Mouse (Mus musculus): ENCODE results near the gene Mocs3.

Mocs3 gene

GRCm38 (mm10) chr2:168230026-168230728 lies at the start of gene Mocs3, which contains the start of the genes Gm20716 and Dpm1:
Gene Mocs3 (plus strand): TSS chr2:168230622.
Gene Gm20716 (minus strand): TSS chr2:168230364.
Gene Dpm1 (minus strand): TSS chr2:168230591.
- peak; percentile 86 for DNase-seq (ENCODE audit: low read depth, low spot score)

GRCm38 (mm10) chr2:168191856-168192255 lies 38.6 kb upstream of the Mocs3 start:
- no peak for DNase-seq (ENCODE audit: low read depth, low spot score)

- DNase-seq (ENCODE audit: low read depth, low spot score) = no peak
These were observed 36.7 kb upstream of the Mocs3 start for GRCm38 (mm10) chr2:168193685-168194084.

GRCm38 (mm10) chr2:168195721-168196120 lies 34.7 kb upstream of the Mocs3 start:
- no peak for DNase-seq (ENCODE audit: low read depth, low spot score)

GRCm38 (mm10) chr2:168198421-168198820 lies 32.0 kb upstream of the Mocs3 start:
- DNase-seq (ENCODE audit: low read depth, low spot score) = no peak

DNA sequence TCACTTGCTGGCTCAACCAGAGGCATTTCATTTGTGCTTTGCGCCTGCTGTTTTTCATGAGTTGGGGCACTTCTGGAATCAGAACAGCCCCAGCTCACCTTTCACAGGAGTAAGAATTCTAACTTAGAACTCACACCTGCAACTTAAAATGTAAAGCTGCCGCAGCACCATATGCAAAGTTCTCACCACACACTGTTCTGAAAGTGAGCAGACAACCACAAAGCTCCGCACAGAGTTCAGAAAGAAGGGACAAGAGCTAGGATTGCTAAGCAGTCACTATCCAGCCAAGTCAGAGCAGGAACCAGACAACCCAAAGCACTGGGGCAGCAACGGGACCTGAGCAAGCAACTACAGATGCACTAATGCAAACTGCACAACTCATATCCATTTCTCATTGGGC lies 30.9 kb upstream of the Mocs3 start:
- no peak for DNase-seq (ENCODE audit: low read depth, low spot score)

GRCm38 (mm10) chr2:168200014-168200691 lies 30.3 kb upstream of the Mocs3 start:
- no peak for DNase-seq (ENCODE audit: low read depth, low spot score)

DNA sequence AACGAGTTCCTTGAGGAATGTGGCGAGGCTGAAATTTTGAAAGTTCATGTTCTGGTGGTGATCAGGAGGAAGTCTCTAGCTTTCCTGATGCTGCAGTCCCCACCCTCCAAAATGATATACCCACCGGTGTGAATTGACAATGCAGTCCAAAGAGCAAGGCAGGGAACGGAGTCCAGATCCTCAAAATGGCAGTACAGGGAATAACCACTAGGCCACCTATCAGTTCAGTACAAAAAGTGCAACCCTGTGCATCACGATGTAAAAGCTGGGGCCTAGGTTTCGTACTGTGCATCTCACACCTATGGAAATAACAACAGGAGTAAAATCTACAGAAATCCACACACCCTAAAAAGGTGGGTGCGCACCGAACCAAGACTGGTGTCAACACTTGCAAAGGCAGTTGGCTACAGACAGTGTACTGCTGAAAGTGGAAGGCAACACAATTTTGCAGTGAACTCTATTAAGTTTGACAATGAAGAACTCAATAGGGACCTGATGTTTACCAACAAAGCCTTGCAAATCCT lies 25.9 kb upstream of the Mocs3 start:
- no peak for DNase-seq (ENCODE audit: low read depth, low spot score)

- DNase-seq (ENCODE audit: low read depth, low spot score) = peak; percentile 86
These were observed 25.2 kb upstream of the Mocs3 start for GRCm38 (mm10) chr2:168205265-168205664.

DNA sequence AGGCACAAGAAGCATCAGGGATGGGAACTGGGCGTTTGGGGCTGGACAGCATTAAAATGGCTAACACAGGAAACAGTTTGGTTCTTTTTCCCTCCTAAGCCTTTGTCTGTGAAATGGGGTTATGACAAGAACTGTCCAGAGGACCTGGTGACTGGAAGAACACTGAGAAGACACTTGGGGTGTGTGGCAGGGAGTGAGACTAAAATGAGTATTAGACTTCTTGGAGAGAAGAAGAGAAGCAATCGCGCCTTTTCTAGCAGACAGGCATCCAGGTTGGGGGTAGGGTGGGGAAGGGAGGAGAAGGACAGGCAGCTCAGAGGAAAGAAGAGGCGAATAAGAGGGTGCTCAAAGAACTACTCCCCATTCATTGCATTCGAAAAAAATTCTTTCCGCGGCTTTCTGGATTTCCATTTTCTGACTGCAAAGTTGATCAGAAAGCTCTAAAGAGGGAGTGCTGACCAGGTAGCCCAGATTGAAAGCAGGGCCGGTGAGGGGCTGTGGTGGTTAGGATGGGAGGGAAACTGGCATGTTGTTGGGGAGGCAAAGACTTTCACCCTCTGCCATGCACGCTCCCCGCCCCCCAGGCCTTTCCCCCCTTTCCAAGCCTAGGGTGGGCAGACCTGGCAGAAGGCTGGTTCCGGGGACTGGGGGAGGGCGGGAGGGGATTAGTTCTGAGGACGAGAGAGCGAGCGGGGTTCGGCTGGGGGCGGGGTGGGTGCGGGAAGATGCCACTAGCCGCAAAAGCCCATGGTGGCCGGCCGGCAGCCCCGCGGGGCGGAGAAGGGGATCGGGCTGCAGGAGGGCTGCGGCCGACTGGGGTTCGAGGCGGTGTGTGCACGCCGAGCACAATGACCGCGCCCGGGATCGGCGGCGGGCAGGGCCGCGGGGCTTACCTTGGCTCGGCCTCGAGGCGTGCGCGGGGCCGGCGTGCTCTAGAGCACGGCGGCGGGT lies 24.5 kb upstream of the Mocs3 start:
- DNase-seq (ENCODE audit: low read depth, low spot score) = peak; percentile 32

DNA sequence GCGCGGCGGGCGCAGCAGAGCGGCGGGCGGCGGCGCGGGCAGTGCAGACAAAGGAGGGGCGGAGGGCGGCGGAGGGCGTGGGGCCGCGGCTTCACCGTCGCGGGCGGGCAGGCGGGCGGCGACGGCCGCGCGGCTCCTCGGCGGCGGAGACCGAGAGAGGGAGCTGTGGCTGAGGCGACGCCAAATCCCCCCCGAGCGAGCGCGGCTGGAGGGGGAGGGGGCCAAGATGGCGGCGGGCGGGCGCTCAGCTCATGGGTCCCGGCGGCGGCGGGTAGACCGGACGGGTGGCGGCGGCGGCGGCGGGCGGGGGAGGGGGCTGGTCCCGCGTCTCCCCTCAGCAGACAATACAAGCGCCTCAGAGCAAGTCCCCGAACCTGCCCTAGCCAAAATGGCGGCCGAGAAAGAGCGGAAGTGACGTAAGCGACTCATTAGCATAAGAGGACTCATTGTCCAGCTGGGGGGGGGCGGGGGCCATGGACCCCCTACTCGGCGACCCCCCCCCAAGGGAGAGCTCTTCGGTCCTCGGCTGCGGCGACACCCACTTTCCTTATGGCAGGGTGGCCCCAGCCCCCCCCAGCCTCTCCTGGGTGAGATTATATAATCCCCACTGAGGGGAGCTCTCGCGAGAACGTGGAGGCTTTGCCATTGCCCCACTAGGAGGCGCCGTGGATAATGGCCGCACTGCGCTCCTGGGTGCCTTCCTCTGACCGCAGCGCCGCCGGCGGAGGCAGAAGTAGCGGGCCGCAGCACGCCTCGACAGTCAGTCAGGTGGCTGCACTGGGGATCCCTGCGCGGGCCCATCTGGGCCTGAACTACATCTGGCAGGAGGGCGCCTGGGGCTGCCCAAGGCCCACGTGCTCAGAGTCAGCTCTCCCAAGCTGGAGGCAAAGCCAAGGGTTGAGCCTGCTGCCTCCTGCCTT lies 23.4 kb upstream of the Mocs3 start, which contains the start of gene Adnp:
Adnp (minus strand) TSS at position 388 of the 920 bp plus-strand sequence.
- DNase-seq (ENCODE audit: low read depth, low spot score) = peak; percentile 97

DNA sequence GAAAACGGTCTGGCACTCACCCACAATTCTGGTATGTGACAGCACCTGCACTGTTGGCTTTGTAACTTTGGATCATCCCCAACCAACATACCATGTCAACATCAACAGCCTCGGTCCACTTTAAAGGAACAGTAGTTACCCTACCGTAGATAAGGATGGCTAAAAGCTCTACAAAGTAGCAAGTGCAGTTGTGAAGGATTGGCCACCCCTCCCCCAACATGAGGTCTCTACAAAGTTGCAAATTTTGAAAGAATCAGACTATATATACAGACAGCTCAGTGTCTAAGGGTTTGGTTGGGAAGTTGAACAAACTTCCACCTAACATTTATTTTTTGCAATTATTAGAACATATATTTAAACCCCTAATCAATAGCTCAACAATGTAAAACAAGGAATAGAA lies 22.5 kb upstream of the Mocs3 start:
- no peak for DNase-seq (ENCODE audit: low read depth, low spot score)

GRCm38 (mm10) chr2:168213788-168214397 lies 16.5 kb upstream of the Mocs3 start:
- DNase-seq (ENCODE audit: low read depth, low spot score) = no peak

GRCm38 (mm10) chr2:168223326-168223725 lies 7.1 kb upstream of the Mocs3 start:
- DNase-seq (ENCODE audit: low read depth, low spot score) = no peak

DNA sequence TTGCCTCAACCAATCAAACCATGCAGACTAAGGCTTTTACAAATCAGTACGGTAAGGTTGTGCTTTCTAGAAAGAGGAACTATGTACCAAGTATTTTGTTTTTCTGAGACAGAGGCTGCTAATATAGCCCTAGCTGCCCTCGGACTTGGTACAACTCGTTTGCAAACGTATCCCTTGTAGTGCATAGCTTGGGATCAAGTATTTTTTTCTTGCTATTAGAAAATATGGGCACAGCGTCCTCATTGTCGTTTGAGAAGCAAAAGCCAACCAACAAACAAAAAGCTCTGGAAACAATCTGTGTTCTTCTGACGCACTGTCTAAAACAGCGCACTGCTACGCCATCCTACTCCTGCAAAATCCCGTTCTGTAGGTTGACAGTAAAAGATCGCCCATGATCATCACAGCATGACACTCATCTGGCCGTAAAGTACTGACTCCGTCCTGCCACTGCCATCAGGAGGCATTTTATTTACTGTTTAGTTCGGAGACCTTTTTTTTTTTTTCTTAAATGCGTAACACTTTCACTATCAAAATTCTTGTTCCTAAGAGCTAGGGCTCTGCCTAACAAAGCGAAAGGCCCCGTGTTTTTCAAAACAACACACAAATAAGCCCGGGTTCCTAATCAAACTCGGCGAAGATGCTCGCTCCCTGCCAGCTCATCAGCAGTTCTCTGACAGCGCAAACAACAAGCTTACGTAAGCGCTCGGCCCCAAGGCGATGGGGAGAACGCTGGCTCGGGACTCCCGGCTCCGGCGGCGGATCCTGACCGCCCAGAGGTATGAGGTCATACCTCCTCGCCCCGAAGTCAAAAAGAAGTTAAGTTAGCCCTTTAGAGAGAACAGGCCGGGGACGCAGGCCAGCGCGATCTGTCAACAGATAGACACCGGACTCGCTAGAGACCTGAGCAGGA lies 1.1 kb upstream of the Mocs3 start:
- no peak for DNase-seq (ENCODE audit: low read depth, low spot score)

GRCm38 (mm10) chr2:168230773-168231470 lies 500 bp downstream of the Mocs3 start:
- no peak for DNase-seq (ENCODE audit: low read depth, low spot score)

DNA sequence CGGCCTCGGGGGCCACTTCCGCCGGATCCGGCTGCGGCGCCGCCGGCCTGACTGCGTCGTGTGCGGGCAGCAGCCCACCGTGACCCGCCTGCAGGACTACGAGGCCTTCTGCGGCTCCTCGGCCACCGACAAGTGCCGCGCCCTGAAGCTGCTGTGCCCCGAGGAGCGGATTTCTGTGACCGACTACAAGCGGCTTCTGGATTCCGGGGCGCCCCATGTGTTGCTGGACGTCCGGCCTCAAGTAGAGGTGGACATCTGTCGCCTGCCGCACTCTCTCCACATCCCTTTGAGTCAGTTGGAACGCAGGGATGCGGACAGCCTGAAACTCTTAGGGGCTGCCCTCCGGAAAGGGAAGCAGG lies 1.0 kb downstream of the Mocs3 start:
- no peak for DNase-seq (ENCODE audit: low read depth, low spot score)

DNA sequence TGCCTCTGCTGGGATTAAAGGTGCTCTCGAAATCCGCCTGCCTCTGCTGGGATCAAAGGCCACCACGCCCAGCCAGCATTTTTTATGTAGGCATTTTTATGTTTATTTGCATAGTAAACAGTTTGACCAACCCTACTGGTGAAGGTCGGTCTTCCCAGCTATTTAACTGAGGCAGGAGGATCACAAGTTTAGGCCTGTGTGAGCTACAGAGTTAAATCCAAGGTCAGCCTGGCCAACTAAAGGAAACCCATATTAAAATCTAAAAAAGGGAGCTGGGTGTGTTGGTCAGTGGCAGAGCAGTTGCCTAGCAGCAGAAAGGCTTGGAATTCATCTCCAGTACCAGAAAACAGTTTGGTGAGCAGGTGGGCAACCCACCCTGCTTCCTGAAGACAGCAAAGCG lies 2.9 kb downstream of the Mocs3 start:
- DNase-seq (ENCODE audit: low read depth, low spot score) = no peak

- no peak for DNase-seq (ENCODE audit: low read depth, low spot score)
These were observed 7.9 kb downstream of the Mocs3 start for GRCm38 (mm10) chr2:168238335-168238734.
